Mouse (Mus musculus): Measurements from ENCODE around the gene Ipmk. TPM values are rescaled to one million over a fixed set of nuclear protein-coding genes. Genes with fewer than 3 reads are reported as not detected.
A peak's percentile ranks its signal among the peaks of the same experiment; 100 is the strongest.
"Not testable (repeated sequence)": the region's sequence is repeated elsewhere in the genome, so short reads cannot be mapped to it uniquely, and the experiment has no call there.

Gene Ipmk
- polyA plus RNA-seq, 1 experiment from 2014 or later = 10.7 TPM

GRCm38 (mm10) chr10:71368128-71368940, 20.8 kb downstream of the Ipmk start:
- DNase-seq (ENCODE audit: low spot score) = no peak

GRCm38 (mm10) chr10:71369466-71369865, 21.9 kb downstream of the Ipmk start:
- DNase-seq (ENCODE audit: low spot score) = no peak

- no peak for DNase-seq (ENCODE audit: low spot score)
Measured at GRCm38 (mm10) chr10:71371881-71372280, 24.3 kb downstream of the Ipmk start.

- DNase-seq (ENCODE audit: low spot score) = no peak
Measured at GRCm38 (mm10) chr10:71373706-71374105, 26.1 kb downstream of the Ipmk start.

GRCm38 (mm10) chr10:71376014-71376413, 28.5 kb downstream of the Ipmk start:
- DNase-seq (ENCODE audit: low spot score) = no peak

- DNase-seq (ENCODE audit: low spot score) = no peak
Measured at GRCm38 (mm10) chr10:71380406-71380805, 32.8 kb downstream of the Ipmk start.

GRCm38 (mm10) chr10:71381471-71382033, 34.0 kb downstream of the Ipmk start:
- DNase-seq (ENCODE audit: low spot score) = no peak

- no peak for DNase-seq (ENCODE audit: low spot score)
Measured at GRCm38 (mm10) chr10:71382109-71382508, 34.5 kb downstream of the Ipmk start.

- no peak for DNase-seq (ENCODE audit: low spot score)
Measured at GRCm38 (mm10) chr10:71382858-71383551, 35.4 kb downstream of the Ipmk start.

GRCm38 (mm10) chr10:71383552-71383924, 36.0 kb downstream of the Ipmk start:
- not testable (repeated sequence) for DNase-seq (ENCODE audit: low spot score)

GRCm38 (mm10) chr10:71384159-71385044, 36.8 kb downstream of the Ipmk start:
- DNase-seq (ENCODE audit: low spot score) = no peak

- no peak for DNase-seq (ENCODE audit: low spot score)
Measured at GRCm38 (mm10) chr10:71389311-71389710, 41.7 kb downstream of the Ipmk start.

- DNase-seq (ENCODE audit: low spot score) = no peak
Measured at GRCm38 (mm10) chr10:71398383-71399145, 51.0 kb downstream of the Ipmk start.

GRCm38 (mm10) chr10:71399399-71399798, 51.8 kb downstream of the Ipmk start:
- DNase-seq (ENCODE audit: low spot score) = peak; percentile 3

GRCm38 (mm10) chr10:71399987-71400386, 52.4 kb downstream of the Ipmk start:
- DNase-seq (ENCODE audit: low spot score) = no peak

GRCm38 (mm10) chr10:71400818-71401646, 53.5 kb downstream of the Ipmk start:
- peak; percentile 54 for DNase-seq (ENCODE audit: low spot score)

GRCm38 (mm10) chr10:71403638-71404037, 56.1 kb downstream of the Ipmk start:
- DNase-seq (ENCODE audit: low spot score) = no peak

- DNase-seq (ENCODE audit: low spot score) = no peak
Measured at GRCm38 (mm10) chr10:71405523-71406217, 58.1 kb downstream of the Ipmk start.

- DNase-seq (ENCODE audit: low spot score) = no peak
Measured at GRCm38 (mm10) chr10:71409948-71410347, 62.4 kb downstream of the Ipmk start.
